Mouse (Mus musculus) erythroblast, embryonic 14.5 days (primary cell): ENCODE measurements at regions not wholly inside any gene's neighbourhood (a gene's known extent, or its start where the extent isn't known, plus 50 kb on each side); places are given as distances from the start of the nearest gene placed in this dataset.

Experiments
- GATA1 ChIP-seq: IDR thresholded peaks from 2 replicates; pipeline ENCODE4 v1.6.1; 2012; ENCODE audit warnings: low read length, inconsistent platforms, mixed read lengths
- TAL1 ChIP-seq: IDR thresholded peaks from 3 replicates; pipeline ENCODE4 v1.6.1; 2012; ENCODE audit warnings: low read length, inconsistent platforms, mixed read lengths

DNA sequence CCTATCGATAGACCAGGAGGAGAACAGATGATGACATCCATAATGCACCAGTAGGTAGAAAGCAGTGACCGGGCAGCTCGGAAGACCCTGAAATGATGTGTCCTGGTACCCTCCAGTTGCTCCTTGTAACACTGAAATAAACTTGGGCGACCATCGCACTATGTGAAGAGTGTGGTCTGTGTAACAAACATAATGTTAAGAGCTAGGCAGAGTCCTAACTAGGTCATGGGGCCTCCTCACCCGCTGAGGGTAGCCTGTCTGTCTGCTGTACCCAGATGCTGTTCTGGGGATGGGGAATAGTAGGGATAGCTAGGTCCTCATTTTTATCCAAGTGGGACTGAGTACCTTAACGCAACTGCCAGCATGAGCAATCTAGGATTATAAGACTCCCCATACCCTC is 79.8 kb downstream of the Btg1 start:
- TF ChIP-seq GATA1: no peak
- no peak for TF ChIP-seq TAL1
